Mouse (Mus musculus) embryonic fibroblast, embryonic 13.5 days (primary cell): Measurements from ENCODE around the gene Ccno.

Source experiments
- CTCF ChIP-seq: IDR thresholded peaks from 2 replicates; pipeline ENCODE4 v1.5.1; 2011; ENCODE audit warnings: mild to moderate bottlenecking, control low read depth, low read length, moderate library complexity, borderline replicate concordance; ENCODE audit not compliant: insufficient read depth
- POLR2A ChIP-seq: IDR thresholded peaks from 2 replicates; pipeline ENCODE4 v1.6.1; 2011; ENCODE audit warnings: low read depth, mild to moderate bottlenecking, control low read depth, low read length, moderate library complexity

- TF ChIP-seq CTCF (no peak), POLR2A (no peak)
Measured at GRCm38 (mm10) chr13:113034271-113034886, 46.8 kb downstream of the Ccno start.
